Mouse (Mus musculus) midbrain, embryonic 11.5 days (tissue): ENCODE results near the gene Gm11596. TPM values are rescaled to one million over a fixed set of nuclear protein-coding genes. Genes with fewer than 3 reads are reported as not detected.
"Not testable (repeated sequence)": the region's sequence is repeated elsewhere in the genome, so short reads cannot be mapped to it uniquely, and the experiment has no call there.

ENCODE experiments used
- ATAC-seq: fragments of 200-750 bp; cut with Nextera tagmentation; 2 replicates; pipeline ENCODE4 v1.8.0; 2017; ENCODE audit warnings: moderate TSS enrichment, moderate library complexity; ENCODE audit not compliant: low FRiP score
- DNase-seq: peaks from one replicate; pipeline ENCODE4 v3.0.0; 2015; ENCODE audit warnings: low spot score; ENCODE audit errors: missing footprints
- H3K27ac ChIP-seq: fragments of 300-500 bp; sonication (generic); 2 replicates; pipeline ENCODE4 v1.5.1; 2014; ENCODE audit warnings: low read depth, low read length
- H3K27me3 ChIP-seq: fragments of 300-500 bp; sonication (generic); 2 replicates; pipeline ENCODE4 v1.6.1; 2014; ENCODE audit warnings: mild to moderate bottlenecking, low read length, moderate library complexity, mixed read lengths; ENCODE audit not compliant: control insufficient read depth, insufficient read depth
- H3K36me3 ChIP-seq: fragments of 300-500 bp; sonication (generic); 2 replicates; pipeline ENCODE4 v1.6.1; 2014; ENCODE audit warnings: mild to moderate bottlenecking, low read length, moderate library complexity, mixed read lengths; ENCODE audit not compliant: control insufficient read depth, insufficient read depth
- H3K4me1 ChIP-seq: fragments of 300-500 bp; sonication (generic); 2 replicates; pipeline ENCODE4 v1.6.1; 2014; ENCODE audit warnings: low read length; ENCODE audit not compliant: control insufficient read depth, insufficient read depth
- H3K4me2 ChIP-seq: fragments of 300-500 bp; sonication (generic); 2 replicates; pipeline ENCODE4 v1.6.1; 2014; ENCODE audit warnings: mild to moderate bottlenecking, moderate library complexity
- H3K4me3 ChIP-seq: fragments of 300-500 bp; sonication (generic); 2 replicates; pipeline ENCODE4 v1.5.1; 2014; ENCODE audit warnings: low read depth, low read length
- H3K9ac ChIP-seq: fragments of 300-500 bp; sonication (generic); 2 replicates; pipeline ENCODE4 v1.6.1; 2014; ENCODE audit warnings: low read length
- H3K9me3 ChIP-seq: fragments of 300-500 bp; sonication (generic); 2 replicates; pipeline ENCODE4 v1.6.1; 2016; ENCODE audit warnings: low read length; ENCODE audit not compliant: control insufficient read depth
- WGBS: fragments of 180-500 bp; shearing (Covaris S2); extraction: QIAGEN DNeasy Blood & Tissue Kit; methylation state at CpG from one replicate; pipeline ENCODE4 v1.1.7; 2014; 5-methylcytosine and 5-hydroxymethylcytosine counted together
- polyA plus RNA-seq: library from polyadenylated mRNA; unstranded; fragments of >200 nt; fragmentation: Nextera tagmentation; extraction: Ambion mirVana; gene quantifications from 2 replicates; pipeline ENCODE4 v1.2.1, GENCODE M21; 2014

Gene Gm11596
- not detected in 2 replicates for polyA plus RNA-seq

GRCm38 (mm10) chr11:99793367-99793766 is at the start of gene Gm11596:
Gene Gm11596, minus strand, starts transcription at chr11:99793467.
- Histone ChIP-seq H3K4me1 (no peaks in the 10 kb centered on the region), H3K9me3 (no peaks in the 10 kb centered on the region), H3K36me3 (no peaks in the 10 kb centered on the region), H3K9ac (no peak within 1 kb of the TSS), H3K27ac (no peak within 1 kb of the TSS), H3K27me3 (no peaks in the 10 kb centered on the region), H3K4me3 (no peak within 1 kb of the TSS), H3K4me2 (no peak within 1 kb of the TSS)
- ATAC-seq: no peak
- DNase-seq: no peak
- 86% methylated on average over 2 of the region's 2 CpGs for WGBS

GRCm38 (mm10) chr11:99842185-99842584 is 48.9 kb upstream of the Gm11596 start:
- 77% methylated on average over 1 of the region's 1 CpGs for WGBS
- H3K4me1 ChIP-seq: no peaks in the 10 kb centered on the region
- ATAC-seq (no peak), DNase-seq (no peak)
- H3K27ac ChIP-seq: no peak overlapping the region
- H3K4me3 ChIP-seq: no peak overlapping the region
- H3K36me3 ChIP-seq: no peaks in the 10 kb centered on the region
- H3K4me2 ChIP-seq: no peak overlapping the region
- no peaks in the 10 kb centered on the region for H3K27me3 ChIP-seq
- no peaks in the 10 kb centered on the region for H3K9me3 ChIP-seq
- no peak overlapping the region for H3K9ac ChIP-seq

GRCm38 (mm10) chr11:99837966-99838365 is 44.7 kb upstream of the Gm11596 start, which contains the start of gene 2300003K06Rik:
Gene 2300003K06Rik, minus strand, starts transcription at chr11:99838066.
- DNase-seq: no peak
- Histone ChIP-seq H3K9ac (no peak within 1 kb of the TSS), H3K27me3 (no peaks in the 10 kb centered on the region), H3K4me1 (no peaks in the 10 kb centered on the region), H3K4me3 (no peak within 1 kb of the TSS), H3K36me3 (no peaks in the 10 kb centered on the region), H3K4me2 (no peak within 1 kb of the TSS), H3K27ac (no peak within 1 kb of the TSS), H3K9me3 (no peaks in the 10 kb centered on the region)
- 78% methylated on average over 1 of the region's 1 CpGs for WGBS
- ATAC-seq: no peak

- H3K4me2 ChIP-seq, H3K4me1 ChIP-seq, H3K27ac ChIP-seq, DNase-seq, ATAC-seq, H3K27me3 ChIP-seq, H3K36me3 ChIP-seq, H3K4me3 ChIP-seq, H3K9ac ChIP-seq, H3K9me3 ChIP-seq: not testable (repeated sequence)
- 87% methylated on average over 2 of the region's 2 CpGs for WGBS
These were observed 22.3 kb upstream of the Gm11596 start, which contains the start of gene Gm11564 for GRCm38 (mm10) chr11:99815566-99815965. Gene Gm11564, minus strand, starts transcription at chr11:99815666.

GRCm38 (mm10) chr11:99809792-99810191 is 16.5 kb upstream of the Gm11596 start, which contains the start of gene Krtap4-13:
Gene Krtap4-13, minus strand, starts transcription at chr11:99809892.
- not testable (repeated sequence) for H3K27me3 ChIP-seq, DNase-seq, H3K27ac ChIP-seq, H3K9me3 ChIP-seq, H3K4me2 ChIP-seq, H3K4me1 ChIP-seq, ATAC-seq, H3K4me3 ChIP-seq, H3K9ac ChIP-seq, H3K36me3 ChIP-seq

- H3K9me3 ChIP-seq, H3K27ac ChIP-seq, H3K27me3 ChIP-seq, ATAC-seq, H3K4me3 ChIP-seq, DNase-seq, H3K9ac ChIP-seq, H3K4me2 ChIP-seq, H3K4me1 ChIP-seq, H3K36me3 ChIP-seq: not testable (repeated sequence)
- no CpG with 5 or more reads among the region's 1 CpGs for WGBS
These were observed 11.1 kb upstream of the Gm11596 start, which contains the start of gene Gm11554 for GRCm38 (mm10) chr11:99804346-99804745. Gene Gm11554, minus strand, starts transcription at chr11:99804446.

GRCm38 (mm10) chr11:99798832-99799231 is 5.6 kb upstream of the Gm11596 start, which contains the start of gene Gm11569:
Gene Gm11569, minus strand, starts transcription at chr11:99798932.
- not testable (repeated sequence) for H3K9ac ChIP-seq, H3K9me3 ChIP-seq, DNase-seq, H3K4me2 ChIP-seq, H3K27ac ChIP-seq, H3K27me3 ChIP-seq, H3K36me3 ChIP-seq, H3K4me3 ChIP-seq, ATAC-seq, H3K4me1 ChIP-seq
- WGBS: no CpG with 5 or more reads among the region's 1 CpGs

GRCm38 (mm10) chr11:99784900-99785299 is 8.4 kb downstream of the Gm11596 start, which contains the start of gene Krtap4-9:
Gene Krtap4-9, plus strand, starts transcription at chr11:99785200.
- not testable (repeated sequence) for DNase-seq, ATAC-seq, H3K4me3 ChIP-seq

GRCm38 (mm10) chr11:99780604-99781003 is 12.7 kb downstream of the Gm11596 start, which contains the start of gene Krtap4-8:
Gene Krtap4-8, minus strand, starts transcription at chr11:99780704.
- no peaks in the 10 kb centered on the region for H3K36me3 ChIP-seq
- H3K4me2 ChIP-seq: no peak within 1 kb of the TSS
- H3K9ac ChIP-seq: no peak within 1 kb of the TSS
- DNase-seq (no peak), ATAC-seq (no peak)
- H3K9me3 ChIP-seq: no peaks in the 10 kb centered on the region
- no peak within 1 kb of the TSS for H3K4me3 ChIP-seq
- WGBS: 92% methylated on average over 2 of the region's 2 CpGs
- peaks cover 4% of the 10 kb centered on the region for H3K4me1 ChIP-seq
- H3K27me3 ChIP-seq: no peaks in the 10 kb centered on the region
- no peak within 1 kb of the TSS for H3K27ac ChIP-seq

More at GRCm38 (mm10) chr11:99784900-99785299, 8.4 kb downstream of the Gm11596 start, which contains the start of gene Krtap4-9:
- not testable (repeated sequence) for H3K36me3 ChIP-seq, H3K4me1 ChIP-seq, H3K4me2 ChIP-seq, H3K27ac ChIP-seq, H3K27me3 ChIP-seq, H3K9ac ChIP-seq, H3K9me3 ChIP-seq
